Mouse (Mus musculus) CH12.LX (cell line): ENCODE results near the gene Pdk2. TPM values are rescaled to one million over a fixed set of nuclear protein-coding genes. Genes with fewer than 3 reads are reported as not detected.
"Not testable (repeated sequence)": the region's sequence is repeated elsewhere in the genome, so short reads cannot be mapped to it uniquely, and the experiment has no call there.

Source experiments
- DNase-seq: peaks from one replicate; pipeline ENCODE4 v3.0.0-alpha.2; 2013; ENCODE audit errors: extremely low read depth
- H3K27ac ChIP-seq: 2 replicates; pipeline ENCODE4 v1.5.1; 2012; ENCODE audit warnings: low read depth, mild to moderate bottlenecking, control low read depth, moderate library complexity; ENCODE audit not compliant: insufficient read depth
- H3K27me3 ChIP-seq: replicated peaks from 2 replicates; pipeline ENCODE3; 2012; ENCODE audit warnings: inconsistent platforms
- H3K36me3 ChIP-seq, 2 experiments: replicated peaks in 1 of 2; 2 replicates each; pipeline versions ENCODE3 to v1.6.1; 2012; ENCODE audit warnings: inconsistent platforms in 1 of 2, low read length in 1 of 2, mild to moderate bottlenecking in 1 of 2, mixed read lengths in 1 of 2, moderate library complexity in 1 of 2; ENCODE audit not compliant: control insufficient read depth in 1 of 2, insufficient read depth in 1 of 2
- H3K4me1 ChIP-seq, 2 experiments: 2 replicates each; pipeline ENCODE4 v1.6.1; 2012; ENCODE audit warnings: inconsistent platforms in 1 of 2, moderate library complexity in 1 of 2; ENCODE audit not compliant: insufficient read depth in 2 of 2, control insufficient read depth in 1 of 2
- H3K4me2 ChIP-seq: 2 replicates; pipeline ENCODE4 v1.6.1; 2012; ENCODE audit warnings: low read depth, mild to moderate bottlenecking, control low read depth; ENCODE audit not compliant: poor library complexity, insufficient read depth, severe bottlenecking
- H3K4me3 ChIP-seq, 3 experiments: fragments of 150-350 bp in 1 of 3; sonication (generic) in 1 of 3; replicated peaks in 1 of 3; 2 replicates each; pipeline versions ENCODE3 to v1.5.1; 2011 to 2012; ENCODE audit warnings: low read depth in 2 of 3, low read length in 2 of 3, mild to moderate bottlenecking in 2 of 3, moderate library complexity in 2 of 3, control low read depth in 1 of 3, improper control_type of control experiment in 1 of 3, inconsistent platforms in 1 of 3, mixed read lengths in 1 of 3; ENCODE audit not compliant: poor library complexity in 1 of 3
- H3K79me2 ChIP-seq: replicated peaks from 2 replicates; pipeline ENCODE4 v1.6.1; 2012; ENCODE audit warnings: mild to moderate bottlenecking, moderate library complexity; ENCODE audit not compliant: control insufficient read depth, poor library complexity, insufficient read depth, severe bottlenecking; ENCODE audit errors: extremely low read depth
- H3K9ac ChIP-seq: 2 replicates; pipeline ENCODE4 v1.6.1; 2012; ENCODE audit warnings: low read depth, mild to moderate bottlenecking, control low read depth, moderate library complexity; ENCODE audit not compliant: insufficient read depth
- H3K9me3 ChIP-seq: replicated peaks from 2 replicates; pipeline ENCODE3; 2012; ENCODE audit warnings: low read length, inconsistent platforms, mixed read lengths
- CHD1 ChIP-seq: IDR thresholded peaks from 2 replicates; pipeline ENCODE4 v1.6.1; 2012; ENCODE audit warnings: low read depth, low read length, improper control_type of control experiment, inconsistent platforms
- JUN ChIP-seq: IDR thresholded peaks from 2 replicates; pipeline ENCODE4 v1.6.1; 2011; ENCODE audit warnings: low read depth, mild to moderate bottlenecking, low read length, improper control_type of control experiment, moderate library complexity; ENCODE audit not compliant: insufficient read depth
- JUND ChIP-seq: conservative IDR thresholded peaks from 2 replicates; pipeline ENCODE4 v1.6.1; 2011; ENCODE audit warnings: low read depth, low read length, improper control_type of control experiment
- KAT2A ChIP-seq: IDR thresholded peaks from 2 replicates; pipeline ENCODE4 v1.6.1; 2012; ENCODE audit warnings: low read length, improper control_type of control experiment, inconsistent platforms; ENCODE audit not compliant: insufficient replicate concordance
- MEF2A ChIP-seq: IDR thresholded peaks from 2 replicates; pipeline ENCODE4 v1.6.1; 2014; ENCODE audit warnings: low read depth, mild to moderate bottlenecking, inconsistent platforms, low read length, improper control_type of control experiment, borderline replicate concordance
- PAX5 ChIP-seq: IDR thresholded peaks from 2 replicates; pipeline ENCODE4 v1.6.1; 2012; ENCODE audit warnings: low read length, inconsistent platforms, mixed read lengths
- POLR2A ChIP-seq: IDR thresholded peaks from 2 replicates; pipeline ENCODE4 v1.6.1; 2011; ENCODE audit warnings: low read depth, mild to moderate bottlenecking, improper control_type of control experiment, low read length
- TBP ChIP-seq: conservative IDR thresholded peaks from 2 replicates; pipeline ENCODE4 v1.6.1; 2011; ENCODE audit warnings: low read depth, low read length, improper control_type of control experiment
- USF2 ChIP-seq: conservative IDR thresholded peaks from 2 replicates; pipeline ENCODE4 v1.6.1; 2011; ENCODE audit warnings: low read depth, low read length, improper control_type of control experiment
- ZMIZ1 ChIP-seq: IDR thresholded peaks from 2 replicates; pipeline ENCODE4 v1.6.1; 2012; ENCODE audit warnings: low read depth, mild to moderate bottlenecking, inconsistent platforms, low read length, improper control_type of control experiment
- dilution Hi-C: fragments of 300-500 bp; cut with MboI; formaldehyde crosslinking; loops from 2 replicates; pipeline ENCODE4 v1.14.3; 2020; ENCODE audit warnings: low sequenced_read_pairs; ENCODE audit not compliant: extremely low pct_unique_long_range_greater_than_20kb, extremely low pct_ligation_motif_present
- in situ Hi-C: fragments of 300-500 bp; cut with MboI; formaldehyde crosslinking; loops from 3 replicates; pipeline ENCODE4 v1.14.3; 2019; ENCODE audit warnings: low sequenced_read_pairs, low pct_ligation_motif_present, low pct_unique_long_range_greater_than_20kb, mixed read lengths
- polyA plus RNA-seq: library from polyadenylated mRNA; unstranded; fragments of >175 nt; gene quantifications from 2 replicates; pipeline ENCODE4 v1.2.1, GENCODE M21; 2012; ENCODE audit warnings: low read depth; ENCODE audit not compliant: insufficient read length
- total RNA-seq, 2 experiments: library from RNA; depleted of rRNA; stranded (reverse); fragments of 300-350 nt in 1 of 2; fragments of >200 nt in 1 of 2; gene quantifications; 2 replicates each; pipeline ENCODE4 v1.2.3; 2012 to 2014

Gene Pdk2
- total and polyA plus RNA-seq, 3 experiments, result not detected

DNA sequence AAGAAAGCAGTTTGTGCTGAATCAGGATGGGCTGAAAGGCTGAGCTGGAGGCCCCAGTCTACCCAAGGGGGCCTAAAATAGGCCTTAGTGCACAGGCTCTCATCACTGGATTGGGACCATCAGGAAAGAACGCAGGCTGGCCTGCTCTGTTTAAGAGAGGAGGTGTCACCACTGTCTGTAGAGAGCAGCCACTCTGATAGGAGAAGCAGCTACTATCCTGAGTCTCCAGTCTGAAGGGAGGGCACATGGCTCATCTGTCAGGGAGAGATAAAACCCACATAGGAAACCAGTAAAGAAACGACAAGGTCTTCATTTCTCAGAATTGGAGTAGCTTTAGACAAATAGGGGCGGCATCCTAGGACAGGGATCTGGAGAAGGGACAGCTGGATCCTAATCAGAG is 29.1 kb downstream of the Pdk2 start:
- Histone ChIP-seq H3K4me3 (no peak overlapping the region), H3K9me3 (peaks cover 4% of the 10 kb centered on the region), H3K27me3 (peaks cover 87% of the 10 kb centered on the region), H3K4me1 (peaks cover 2 to 7% of the 10 kb centered on the region in 2 experiments; a peak in 2 of 4 replicates), H3K9ac (no peak overlapping the region), H3K4me2 (no peak overlapping the region), H3K79me2 (no peaks in the 10 kb centered on the region), H3K36me3 (no peaks in the 10 kb centered on the region), H3K27ac (no peak overlapping the region)
- DNase-seq, result no peak
- no peak for TF ChIP-seq TBP
- TF ChIP-seq PAX5, result no peak
- in situ Hi-C loops (no loop called here), dilution Hi-C loops (no loop called here)

DNA sequence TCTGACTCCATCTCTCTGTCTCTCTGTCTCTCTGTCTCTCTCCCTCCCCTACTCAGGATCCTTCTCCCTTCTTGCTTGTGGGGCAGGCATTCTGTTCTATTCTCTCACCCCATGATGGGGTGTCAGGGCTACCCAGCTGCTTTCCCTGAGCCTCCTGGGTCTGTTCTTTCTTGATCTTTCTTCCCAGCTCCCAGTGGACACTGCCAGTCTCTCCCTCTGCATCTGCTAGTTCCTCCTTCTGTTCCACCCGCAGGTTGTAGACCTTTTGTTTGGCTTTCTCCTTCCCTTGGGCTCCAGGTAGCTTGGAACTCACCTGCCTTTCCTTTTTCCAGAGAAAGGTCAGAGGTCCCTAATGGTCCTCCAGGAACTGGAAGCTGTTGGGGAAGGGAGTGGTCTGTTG is 29.7 kb downstream of the Pdk2 start:
- DNase-seq, result no peak
- dilution Hi-C loops, result no loop called here
- peaks cover 2 to 10% of the 10 kb centered on the region in 2 experiments; a peak in 2 of 4 replicates for H3K4me1 ChIP-seq

DNA sequence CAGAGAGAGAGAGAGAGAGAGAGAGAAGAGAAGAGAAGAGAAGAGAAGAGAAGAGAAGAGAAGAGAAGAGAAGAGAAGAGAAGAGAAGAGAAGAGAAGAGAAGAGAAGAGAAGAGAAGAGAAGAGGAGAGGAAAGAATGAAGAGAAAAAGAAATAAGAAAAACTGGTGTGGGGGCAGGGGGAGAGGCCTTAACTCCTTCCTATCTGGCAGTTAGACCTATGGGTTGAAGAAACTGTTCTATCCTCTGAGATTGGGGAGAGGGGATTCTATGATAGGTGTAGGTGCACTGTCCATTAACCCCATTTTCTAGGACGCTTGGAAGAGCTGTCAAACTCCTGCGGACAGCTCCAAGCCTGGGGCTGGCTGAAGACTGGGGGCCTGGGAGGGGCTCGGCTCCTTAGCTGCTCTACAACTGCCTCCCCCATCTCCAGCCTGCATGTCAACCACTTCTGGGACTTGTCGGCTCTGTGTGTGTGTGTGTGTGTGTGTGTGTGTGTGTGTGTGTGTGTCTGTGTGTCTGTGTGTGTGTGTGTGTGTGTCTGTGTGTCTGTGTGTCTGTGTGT is 30.2 kb downstream of the Pdk2 start:
- dilution Hi-C loops, H3K27ac ChIP-seq, H3K4me2 ChIP-seq, H3K9ac ChIP-seq, in situ Hi-C loops, H3K9me3 ChIP-seq, H3K79me2 ChIP-seq, DNase-seq, H3K36me3 ChIP-seq, H3K4me3 ChIP-seq: not testable (repeated sequence)
- Histone ChIP-seq H3K4me1 (peaks cover 2 to 15% of the 10 kb centered on the region in 2 experiments; a peak in 2 of 4 replicates), H3K27me3 (peaks cover 77% of the 10 kb centered on the region)

More for the DNA sequence above, 29.7 kb downstream of the Pdk2 start:
- H3K9me3 ChIP-seq, result peaks cover 4% of the 10 kb centered on the region
- H3K4me3 ChIP-seq, result no peak overlapping the region
- no peaks in the 10 kb centered on the region for H3K36me3 ChIP-seq
- H3K27ac ChIP-seq, result no peak overlapping the region
- no peak overlapping the region for H3K4me2 ChIP-seq
- peaks cover 82% of the 10 kb centered on the region for H3K27me3 ChIP-seq
- no peaks in the 10 kb centered on the region for H3K79me2 ChIP-seq
- in situ Hi-C loops, result no loop called here
- TF ChIP-seq KAT2A (no peak), ZMIZ1 (no peak), MEF2A (no peak), POLR2A (no peak), CHD1 (no peak), JUN (no peak), USF2 (no peak), JUND (no peak)
- H3K9ac ChIP-seq, result no peak overlapping the region
